Mouse (Mus musculus) forelimb bud, embryonic 11.5 days (tissue): ENCODE measurements around the gene Perm1.

Source experiments
- DNase-seq: peaks from one replicate; pipeline ENCODE4 v3.0.0-alpha.2; 2012; ENCODE audit warnings: low read depth, low spot score

Perm1 gene

DNA sequence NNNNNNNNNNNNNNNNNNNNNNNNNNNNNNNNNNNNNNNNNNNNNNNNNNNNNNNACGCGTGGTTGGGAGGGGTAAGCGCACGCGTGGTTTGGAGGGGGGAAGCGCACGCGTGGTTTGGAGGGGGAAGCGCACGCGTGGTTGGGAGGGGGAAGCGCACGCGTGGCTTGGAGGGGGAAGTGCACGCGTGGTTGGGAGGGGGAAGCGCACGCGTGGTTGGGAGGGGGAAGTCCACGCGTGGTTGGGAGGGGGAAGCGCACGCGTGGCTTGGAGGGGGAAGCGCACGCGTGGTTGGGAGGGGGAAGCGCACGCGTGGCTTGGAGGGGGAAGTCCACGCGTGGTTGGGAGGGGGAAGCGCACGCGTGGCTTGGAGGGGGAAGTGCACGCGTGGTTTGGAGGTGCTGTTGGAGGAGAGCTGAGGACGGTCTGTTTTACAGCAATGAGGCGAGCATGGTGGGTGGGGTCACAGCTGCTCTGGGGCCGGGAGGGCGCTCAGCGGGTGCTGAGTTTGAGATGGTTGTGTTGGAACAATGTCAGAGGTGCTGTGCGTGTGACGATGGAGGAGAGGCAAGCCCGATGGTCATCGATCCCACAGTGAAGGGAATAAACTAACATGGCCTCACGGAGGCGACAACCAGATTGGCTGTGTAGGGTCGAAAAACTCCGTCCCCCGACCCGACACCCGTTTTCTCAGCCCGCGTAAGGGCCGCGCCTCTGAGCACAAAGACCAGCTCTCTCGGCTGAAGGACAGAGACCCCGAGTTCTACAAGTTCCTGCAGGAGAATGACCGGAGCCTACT lies 21.2 kb downstream of the Perm1 start:
- DNase-seq: peak; percentile 28

GRCm38 (mm10) chr4:156249567-156249966 lies 33.9 kb downstream of the Perm1 start:
- no peak for DNase-seq

- DNase-seq: no peak
Measured at GRCm38 (mm10) chr4:156251081-156251480, 35.4 kb downstream of the Perm1 start.

- DNase-seq: no peak
Measured at GRCm38 (mm10) chr4:156252140-156252539, 36.5 kb downstream of the Perm1 start.

- DNase-seq: no peak
Measured at GRCm38 (mm10) chr4:156252619-156253018, 37.0 kb downstream of the Perm1 start.

GRCm38 (mm10) chr4:156253043-156253442 lies 37.4 kb downstream of the Perm1 start:
- DNase-seq: no peak

GRCm38 (mm10) chr4:156254361-156255077 lies 38.9 kb downstream of the Perm1 start:
- no peak for DNase-seq

- no peak for DNase-seq
Measured at GRCm38 (mm10) chr4:156255078-156255839, 39.6 kb downstream of the Perm1 start, which contains the start of gene Samd11. Samd11 (minus strand) TSS chr4:156255657.
